Mouse (Mus musculus) hindbrain, postnatal 0 days (tissue): ENCODE results near the gene Itih4. TPM values are rescaled to one million over a fixed set of nuclear protein-coding genes. Genes with fewer than 3 reads are reported as not detected.
A peak's percentile ranks its signal among the peaks of the same experiment; 100 is the strongest.

Experiments
- ATAC-seq: fragments of 200-750 bp; cut with Nextera tagmentation; 2 replicates; pipeline ENCODE4 v1.8.0; 2017; ENCODE audit warnings: mild to moderate bottlenecking, moderate TSS enrichment, moderate library complexity
- DNase-seq: peaks from one replicate; pipeline ENCODE4 v3.0.0-alpha.2; 2015; ENCODE audit warnings: low spot score
- H3K27ac ChIP-seq: fragments of 300-500 bp; sonication (generic); 2 replicates; pipeline ENCODE4 v1.5.1; 2014; ENCODE audit warnings: mild to moderate bottlenecking
- H3K27me3 ChIP-seq: fragments of 300-500 bp; sonication (generic); 2 replicates; pipeline ENCODE4 v1.6.1; 2014; ENCODE audit warnings: low read length, mixed read lengths; ENCODE audit not compliant: insufficient read depth
- H3K36me3 ChIP-seq: fragments of 300-500 bp; sonication (generic); 2 replicates; pipeline ENCODE4 v1.6.1; 2014; ENCODE audit warnings: low read length, mixed read lengths; ENCODE audit not compliant: insufficient read depth
- H3K4me1 ChIP-seq: fragments of 300-500 bp; sonication (generic); 2 replicates; pipeline ENCODE4 v1.6.1; 2014; ENCODE audit warnings: antibody characterized with exemption, low read length, mixed read lengths; ENCODE audit not compliant: insufficient read depth
- H3K4me2 ChIP-seq: fragments of 300-500 bp; sonication (generic); 2 replicates; pipeline ENCODE4 v1.6.1; 2014; ENCODE audit warnings: low read depth, mild to moderate bottlenecking, low read length, moderate library complexity, mixed read lengths
- H3K4me3 ChIP-seq: fragments of 300-500 bp; sonication (generic); 2 replicates; pipeline ENCODE4 v1.5.1; 2014; ENCODE audit warnings: low read length
- H3K9ac ChIP-seq: fragments of 300-500 bp; sonication (generic); replicated peaks from 2 replicates; pipeline ENCODE4 v1.6.1; 2014; ENCODE audit warnings: mild to moderate bottlenecking, low read length, moderate library complexity, mixed read lengths
- H3K9me3 ChIP-seq: fragments of 300-500 bp; sonication (generic); 2 replicates; pipeline ENCODE4 v1.6.1; 2016; ENCODE audit warnings: low read length, mixed read lengths
- CTCF ChIP-seq: IDR thresholded peaks from 2 replicates; pipeline ENCODE4 v1.5.1; 2016; ENCODE audit warnings: antibody characterized with exemption, control low read depth, low read depth
- WGBS: fragments of 180-500 bp; shearing (Covaris S2); extraction: QIAGEN DNeasy Blood & Tissue Kit; methylation state at CpG from one replicate; pipeline ENCODE4 v1.1.7; 2014; 5-methylcytosine and 5-hydroxymethylcytosine counted together
- polyA plus RNA-seq: library from polyadenylated mRNA; unstranded; fragments of >200 nt; fragmentation: Nextera tagmentation; extraction: Ambion mirVana; gene quantifications from 2 replicates; pipeline ENCODE4 v1.2.1, GENCODE M21; 2015
- total RNA-seq: library from RNA; depleted of rRNA; stranded (reverse); fragments of >200 nt; gene quantifications from 2 replicates; pipeline ENCODE4 v1.2.3, GENCODE M21; 2014

Itih4 gene
- total and polyA plus RNA-seq, 2 experiments from 2014 or later = 0.05 TPM; not detected in 1

DNA sequence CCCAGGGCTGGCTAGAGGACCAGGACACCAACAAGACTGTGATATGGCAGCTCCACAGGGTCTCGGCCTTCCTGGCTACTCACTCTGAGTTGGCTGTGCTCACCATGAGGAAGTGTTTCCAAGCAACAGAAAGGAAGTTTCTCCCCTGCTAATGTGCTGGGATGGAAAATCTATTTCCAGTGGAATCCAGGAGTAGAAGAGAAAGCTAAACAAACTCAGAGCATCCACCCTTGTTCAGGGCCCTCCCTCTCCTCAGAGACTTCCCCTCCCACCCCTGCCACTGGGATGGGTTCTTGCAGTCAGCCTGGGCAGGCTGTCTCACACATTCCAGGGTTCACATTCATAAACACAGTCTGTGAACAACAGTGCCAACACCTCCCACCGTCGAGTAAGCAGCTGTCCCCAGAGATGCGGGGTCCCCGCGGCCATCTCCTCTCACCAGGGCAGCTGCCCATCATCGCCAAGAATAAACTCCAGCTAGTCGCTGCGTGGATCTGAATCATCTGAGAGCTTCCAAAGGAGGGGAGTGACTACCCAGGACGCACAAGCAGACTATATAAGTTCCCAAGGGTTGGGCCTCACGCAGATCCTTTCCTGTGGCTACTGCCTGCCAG is 7.2 kb upstream of the Itih4 start, which contains the start of gene Mustn1:
Gene Mustn1, plus strand, starts transcription at position 243 of the 614 bp plus-strand sequence.
- ATAC-seq (0 out of 2 replicates have a peak, but pooled peaks have one; percentile 44), DNase-seq (peak; percentile 21)
- Histone ChIP-seq H3K27ac (peak within 1 kb of the TSS; percentile 22; the same call in 1 of the 2 replicates), H3K27me3 (no peaks in the 10 kb centered on the region), H3K9ac (no peak within 1 kb of the TSS), H3K4me1 (no peaks in the 10 kb centered on the region), H3K4me3 (no peak within 1 kb of the TSS), H3K4me2 (no peak within 1 kb of the TSS), H3K36me3 (no peaks in the 10 kb centered on the region; the same call in 1 of the 2 replicates), H3K9me3 (no peaks in the 10 kb centered on the region)
- 40% methylated on average over 11 of the region's 11 CpGs for WGBS
- TF ChIP-seq CTCF = no peak

DNA sequence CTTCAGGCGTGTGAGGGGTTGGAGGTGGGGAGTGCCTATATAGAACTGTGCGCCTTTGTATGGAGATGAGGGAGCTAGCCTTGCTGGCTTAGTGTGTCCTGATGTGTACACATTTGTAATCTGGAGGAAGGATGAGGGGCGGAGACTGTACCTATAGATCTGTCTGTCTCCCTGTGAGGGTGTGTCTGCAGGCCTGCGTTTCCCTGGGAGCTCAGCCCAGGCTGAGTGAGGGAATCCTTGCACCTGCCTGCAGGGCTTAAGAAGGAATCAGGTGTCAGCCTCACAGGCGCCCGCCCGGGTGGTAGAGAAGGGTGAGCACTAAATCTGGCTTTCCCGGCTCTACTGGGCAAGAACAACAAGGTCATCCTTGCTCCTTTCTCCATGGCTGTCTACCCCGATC is 6.5 kb upstream of the Itih4 start:
- Histone ChIP-seq H3K36me3 (no peaks in the 10 kb centered on the region; the same call in 1 of the 2 replicates), H3K9ac (no peak overlapping the region), H3K27me3 (no peaks in the 10 kb centered on the region), H3K9me3 (no peaks in the 10 kb centered on the region), H3K4me1 (no peaks in the 10 kb centered on the region), H3K27ac (no peak overlapping the region), H3K4me2 (no peak overlapping the region), H3K4me3 (no peak overlapping the region)
- WGBS = 72% methylated on average over 9 of the region's 9 CpGs
- no peak for TF ChIP-seq CTCF
- DNase-seq (no peak), ATAC-seq (no peak)

DNA sequence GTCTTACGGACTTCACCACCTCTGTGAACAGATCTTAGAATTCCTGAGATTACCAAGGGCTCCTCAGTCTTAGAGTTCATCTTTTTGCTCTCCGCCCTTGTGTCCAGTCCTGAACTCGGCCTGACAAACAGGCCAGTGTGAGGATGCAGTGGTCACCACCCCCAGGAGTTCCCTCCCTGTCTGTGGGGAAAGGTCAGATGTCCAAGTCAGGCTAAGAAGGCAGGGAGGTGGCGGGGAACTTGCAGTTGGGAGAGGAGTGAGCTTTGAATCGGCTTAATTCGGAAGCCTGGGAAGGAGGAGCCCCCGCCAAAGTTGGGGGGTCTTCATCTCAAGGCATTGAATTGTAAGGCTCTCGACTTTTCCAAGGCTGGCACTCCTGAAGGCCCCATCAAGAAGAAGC is 6.0 kb upstream of the Itih4 start:
- Histone ChIP-seq H3K4me3 (no peak overlapping the region), H3K9ac (no peak overlapping the region), H3K4me2 (no peak overlapping the region), H3K27ac (no peak overlapping the region), H3K27me3 (no peaks in the 10 kb centered on the region), H3K9me3 (no peaks in the 10 kb centered on the region), H3K36me3 (no peaks in the 10 kb centered on the region; the same call in 1 of the 2 replicates), H3K4me1 (no peaks in the 10 kb centered on the region)
- DNase-seq (no peak), ATAC-seq (no peak)
- no peak for TF ChIP-seq CTCF
- WGBS = 82% methylated on average over 8 of the region's 8 CpGs

DNA sequence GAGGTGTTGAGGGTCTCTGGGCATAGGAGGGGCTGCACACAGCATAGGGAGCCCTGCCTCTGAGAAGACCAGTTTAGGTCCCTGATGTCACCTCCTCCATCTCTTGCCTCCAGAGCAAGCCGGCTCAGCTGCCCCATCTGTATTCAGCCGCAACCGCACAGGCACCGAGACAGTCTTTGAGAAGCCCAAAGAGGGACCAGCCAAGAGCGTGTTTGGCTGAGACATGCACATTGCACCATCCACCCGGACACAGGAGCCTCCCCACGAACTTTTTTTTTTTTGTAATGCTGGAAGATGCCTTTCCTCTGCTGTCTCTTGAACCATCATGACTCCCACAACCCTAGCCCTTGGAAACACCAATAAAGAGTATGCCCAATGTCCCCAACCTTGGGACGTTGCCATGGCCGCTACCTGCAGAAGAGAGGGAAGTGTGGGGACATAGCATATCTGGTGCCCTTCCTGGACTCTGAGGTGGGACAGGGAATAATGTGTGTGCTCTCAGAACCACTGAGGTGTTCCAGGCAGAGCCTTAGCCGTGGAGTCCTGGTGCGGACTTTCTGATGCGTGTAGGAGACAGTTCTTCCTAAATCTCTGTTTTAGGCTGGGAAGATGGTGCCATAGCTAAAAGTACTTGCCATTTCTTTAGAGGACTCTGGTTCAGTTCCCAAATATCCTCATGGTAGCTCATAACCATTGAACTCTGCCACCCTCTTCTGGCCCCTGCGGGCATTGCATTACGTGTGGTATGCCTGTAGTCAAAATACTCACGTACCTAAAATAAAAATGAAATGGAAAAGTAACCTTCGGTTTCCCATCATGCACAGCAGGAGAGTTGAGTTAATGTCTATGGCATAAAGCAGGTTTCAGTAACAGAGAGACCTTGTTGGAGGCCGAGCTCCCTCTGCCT is 5.2 kb upstream of the Itih4 start:
- ATAC-seq (no peak), DNase-seq (peak; percentile 36)
- Histone ChIP-seq H3K9me3 (no peaks in the 10 kb centered on the region), H3K4me2 (no peak overlapping the region), H3K4me3 (no peak overlapping the region), H3K9ac (no peak overlapping the region), H3K36me3 (no peaks in the 10 kb centered on the region), H3K4me1 (no peaks in the 10 kb centered on the region), H3K27ac (no peak overlapping the region), H3K27me3 (no peaks in the 10 kb centered on the region)
- TF ChIP-seq CTCF = peak; percentile 59
- 85% methylated on average over 17 of the region's 17 CpGs for WGBS

DNA sequence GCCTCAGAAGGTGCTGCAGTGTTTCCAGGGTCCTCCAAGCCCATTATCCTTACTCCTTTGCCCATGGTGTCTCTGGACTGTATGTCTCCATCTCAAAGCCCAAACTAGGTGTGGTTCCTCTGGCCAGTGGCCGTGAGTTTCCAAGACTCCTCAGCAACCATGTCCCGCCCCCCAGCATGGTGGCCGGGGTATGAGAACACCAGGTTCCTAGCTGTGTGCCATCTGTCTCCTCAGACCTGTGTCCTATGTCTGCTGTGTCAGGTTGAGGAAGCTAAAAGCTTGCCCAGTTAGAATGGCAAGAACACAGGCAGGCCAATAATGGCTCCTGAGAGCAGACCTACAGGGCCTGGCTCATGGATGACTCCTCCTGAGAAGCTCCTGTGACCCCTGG is 4.6 kb upstream of the Itih4 start:
- no peak overlapping the region for H3K4me3 ChIP-seq
- H3K27ac ChIP-seq = no peak overlapping the region
- WGBS = 88% methylated on average over 3 of the region's 3 CpGs
- DNase-seq (no peak), ATAC-seq (0 out of 2 replicates have a peak, but pooled peaks have one; percentile 24)
- H3K36me3 ChIP-seq = no peaks in the 10 kb centered on the region
- no peaks in the 10 kb centered on the region for H3K4me1 ChIP-seq
- H3K4me2 ChIP-seq = no peak overlapping the region
- TF ChIP-seq CTCF = peak; percentile 22; the same call in 1 of the 2 replicates
- no peaks in the 10 kb centered on the region for H3K27me3 ChIP-seq
- H3K9ac ChIP-seq = no peak overlapping the region
- no peaks in the 10 kb centered on the region for H3K9me3 ChIP-seq

DNA sequence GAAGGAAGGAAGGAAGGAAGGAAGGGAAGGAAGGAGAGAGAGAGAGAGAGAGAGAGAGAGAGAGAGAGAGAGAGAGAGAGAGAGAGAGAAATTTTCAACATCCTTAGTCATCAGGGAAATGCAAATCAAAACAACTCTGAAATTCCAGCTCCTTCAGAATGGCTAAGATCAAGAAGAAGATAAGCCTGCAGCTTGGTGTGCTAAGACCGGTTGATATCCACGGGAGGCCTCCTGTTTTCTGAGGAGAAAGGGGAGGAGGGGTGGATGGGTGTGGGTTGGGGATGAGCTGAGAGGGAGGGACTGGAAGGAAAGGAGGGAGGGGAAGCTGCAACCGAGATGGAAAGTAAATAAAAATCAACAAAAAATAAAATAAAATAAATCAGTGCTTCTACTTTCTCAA is 978 bp upstream of the Itih4 start:
- Histone ChIP-seq H3K9ac (no peak overlapping the region), H3K9me3 (no peaks in the 10 kb centered on the region), H3K4me2 (no peak overlapping the region), H3K4me1 (0 out of 2 replicates have a peak, but pooled peaks cover 6% of the 10 kb centered on the region), H3K4me3 (no peak overlapping the region), H3K27me3 (no peaks in the 10 kb centered on the region), H3K36me3 (no peaks in the 10 kb centered on the region), H3K27ac (no peak overlapping the region)
- DNase-seq = no peak
- ATAC-seq = no peak
- no peak for TF ChIP-seq CTCF
- WGBS = 15% methylated on average over 3 of the region's 3 CpGs
